Mouse (Mus musculus) retina, adult 2 months (tissue): ENCODE measurements at regions not wholly inside any gene's neighbourhood (a gene's known extent, or its start where the extent isn't known, plus 50 kb on each side); places are given as distances from the start of the nearest gene placed in this dataset.

ENCODE experiments used
- DNase-seq: peaks from one replicate; pipeline ENCODE4 v3.0.0-alpha.2; 2012; ENCODE audit warnings: low read depth, low spot score

GRCm38 (mm10) chr10:95032760-95033716, 88.4 kb upstream of the Plxnc1 start:
- DNase-seq = no peak

- DNase-seq = no peak
These were observed 86.7 kb upstream of the Plxnc1 start for GRCm38 (mm10) chr10:95031371-95031770.

- no peak for DNase-seq
These were observed 86.2 kb upstream of the Plxnc1 start for GRCm38 (mm10) chr10:95030801-95031200.

- no peak for DNase-seq
These were observed 84.9 kb upstream of the Plxnc1 start for GRCm38 (mm10) chr10:95029554-95029953.

GRCm38 (mm10) chr10:95025569-95026327, 81.1 kb upstream of the Plxnc1 start:
- no peak for DNase-seq

- DNase-seq = no peak
These were observed 76.6 kb upstream of the Plxnc1 start for GRCm38 (mm10) chr10:95021209-95021608.

GRCm38 (mm10) chr10:95016896-95017295, 72.3 kb upstream of the Plxnc1 start:
- DNase-seq = no peak

- DNase-seq = no peak
These were observed 70.8 kb upstream of the Plxnc1 start for GRCm38 (mm10) chr10:95015298-95015951.

GRCm38 (mm10) chr10:95013946-95014345, 69.3 kb upstream of the Plxnc1 start:
- DNase-seq = no peak

GRCm38 (mm10) chr10:95013213-95013915, 68.7 kb upstream of the Plxnc1 start:
- DNase-seq = no peak

GRCm38 (mm10) chr10:95010333-95010732, 65.7 kb upstream of the Plxnc1 start:
- no peak for DNase-seq

- no peak for DNase-seq
These were observed 64.4 kb upstream of the Plxnc1 start for GRCm38 (mm10) chr10:95009081-95009480.

GRCm38 (mm10) chr10:95004065-95004763, 59.6 kb upstream of the Plxnc1 start:
- DNase-seq = no peak

GRCm38 (mm10) chr10:95003621-95004020, 59.0 kb upstream of the Plxnc1 start:
- no peak for DNase-seq

- no peak for DNase-seq
These were observed 57.0 kb upstream of the Plxnc1 start for GRCm38 (mm10) chr10:95001650-95002049.

- DNase-seq = no peak
These were observed 55.1 kb upstream of the Plxnc1 start for GRCm38 (mm10) chr10:94999716-95000115.
